Mouse (Mus musculus) lung, postnatal 0 days (tissue): ENCODE data around the gene Cracr2a. TPM values are rescaled to one million over a fixed set of nuclear protein-coding genes. Genes with fewer than 3 reads are reported as not detected.
"Not testable (repeated sequence)": the region's sequence is repeated elsewhere in the genome, so short reads cannot be mapped to it uniquely, and the experiment has no call there.

Source experiments
- ATAC-seq: fragments of 200-750 bp; cut with Nextera tagmentation; 2 replicates; pipeline ENCODE4 v1.8.0; 2017; ENCODE audit warnings: moderate library complexity
- DNase-seq: peaks from one replicate; pipeline ENCODE4 v3.0.0-alpha.2; 2016; ENCODE audit warnings: low spot score
- H3K27ac ChIP-seq: fragments of 300-500 bp; sonication (generic); 2 replicates; pipeline ENCODE4 v1.5.1; 2014; ENCODE audit warnings: antibody characterized with exemption, mild to moderate bottlenecking, low read length, mixed read lengths
- H3K27me3 ChIP-seq: fragments of 300-500 bp; sonication (generic); replicated peaks from 2 replicates; pipeline ENCODE4 v1.6.1; 2014; ENCODE audit warnings: low read length, mixed read lengths; ENCODE audit not compliant: insufficient read depth
- H3K36me3 ChIP-seq: fragments of 300-500 bp; sonication (generic); 2 replicates; pipeline ENCODE4 v1.6.1; 2014; ENCODE audit warnings: low read length, mixed read lengths; ENCODE audit not compliant: insufficient read depth
- H3K4me1 ChIP-seq: fragments of 300-500 bp; sonication (generic); 2 replicates; pipeline ENCODE4 v1.6.1; 2014; ENCODE audit warnings: antibody characterized with exemption, low read depth, low read length, mixed read lengths; ENCODE audit not compliant: insufficient read depth
- H3K4me2 ChIP-seq: fragments of 300-500 bp; sonication (generic); replicated peaks from 2 replicates; pipeline ENCODE4 v1.6.1; 2014; ENCODE audit warnings: low read depth, mild to moderate bottlenecking, low read length, moderate library complexity, mixed read lengths
- H3K4me3 ChIP-seq: fragments of 300-500 bp; sonication (generic); 2 replicates; pipeline ENCODE4 v1.5.1; 2014; ENCODE audit warnings: low read depth, low read length
- H3K9ac ChIP-seq: fragments of 300-500 bp; sonication (generic); replicated peaks from 2 replicates; pipeline ENCODE4 v1.6.1; 2014; ENCODE audit warnings: low read depth, mild to moderate bottlenecking
- H3K9me3 ChIP-seq: fragments of 300-500 bp; sonication (generic); 2 replicates; pipeline ENCODE4 v1.6.1; 2016; ENCODE audit warnings: low read length, mixed read lengths
- CTCF ChIP-seq: IDR thresholded peaks from 2 replicates; pipeline ENCODE4 v1.5.1; 2016; ENCODE audit warnings: antibody characterized with exemption, mild to moderate bottlenecking
- EP300 ChIP-seq: IDR thresholded peaks from 2 replicates; pipeline ENCODE4 v1.6.1; 2016; ENCODE audit warnings: antibody characterized with exemption, mild to moderate bottlenecking, control low read depth
- WGBS: fragments of 180-500 bp; shearing (Covaris S2); extraction: QIAGEN DNeasy Blood & Tissue Kit; methylation state at CpG from one replicate; pipeline ENCODE4 v1.1.7; 2014; 5-methylcytosine and 5-hydroxymethylcytosine counted together
- polyA plus RNA-seq: library from polyadenylated mRNA; unstranded; fragments of >200 nt; fragmentation: Nextera tagmentation; extraction: Ambion mirVana; gene quantifications from 2 replicates; pipeline ENCODE4 v1.2.1, GENCODE M21; 2015

The Cracr2a gene
- polyA plus RNA-seq = 5.4 and 6.5 TPM in 2 replicates

DNA sequence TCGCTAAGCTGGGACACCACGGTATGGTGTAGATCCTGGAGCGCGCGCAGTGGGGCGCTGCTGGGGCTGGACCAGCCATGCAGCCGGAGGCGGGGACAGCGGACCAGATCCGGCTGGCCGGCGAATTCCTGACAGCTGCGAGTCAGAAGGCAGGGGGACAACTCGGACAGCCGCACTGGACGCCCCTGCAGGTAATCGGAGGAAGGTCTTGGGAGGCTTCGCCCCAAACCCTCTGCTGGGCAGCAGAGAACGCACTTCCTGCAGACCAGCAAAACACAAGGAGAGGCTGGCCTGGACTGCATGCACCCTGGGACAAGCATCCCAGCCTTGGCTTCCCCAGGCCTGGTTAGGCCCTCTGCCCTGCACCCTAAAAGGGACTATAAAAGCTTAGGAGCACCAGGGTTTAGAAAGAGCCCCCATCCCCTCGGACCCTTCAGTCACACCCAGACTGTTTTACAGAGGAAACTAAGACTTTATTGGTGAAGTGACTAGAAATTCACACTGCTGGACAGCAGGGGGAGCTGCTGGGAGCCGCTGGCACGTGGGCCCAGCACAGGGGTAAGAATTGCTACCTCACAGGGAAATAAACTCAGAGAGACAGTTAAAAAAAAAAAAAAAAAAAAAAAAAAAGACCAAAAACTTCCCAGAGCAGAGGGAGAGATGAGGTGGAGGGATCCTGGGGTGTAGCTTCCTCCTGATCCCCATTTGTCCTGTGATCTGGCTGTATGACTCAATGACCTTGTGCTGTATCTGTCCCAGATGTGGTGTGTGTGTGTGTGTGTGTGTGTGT lies at the start of gene Cracr2a:
Cracr2a (plus strand) TSS at position 108 of the 790 bp plus-strand sequence.
- H3K27me3 ChIP-seq = no peaks in the 10 kb centered on the region
- WGBS = 0% methylated on average over 22 of the region's 22 CpGs
- H3K4me3 ChIP-seq = peak within 1 kb of the TSS; percentile 53
- ATAC-seq (peak; percentile 94), DNase-seq (peak; percentile 92)
- H3K4me2 ChIP-seq = peak within 1 kb of the TSS; percentile 94
- no peaks in the 10 kb centered on the region for H3K9me3 ChIP-seq
- peak within 1 kb of the TSS; percentile 62 for H3K9ac ChIP-seq
- peaks cover 2% of the 10 kb centered on the region; the same call in 1 of the 2 replicates for H3K4me1 ChIP-seq
- TF ChIP-seq EP300 (no peak), CTCF (peak; percentile 79)
- H3K36me3 ChIP-seq = no peaks in the 10 kb centered on the region
- peak within 1 kb of the TSS; percentile 84 for H3K27ac ChIP-seq

DNA sequence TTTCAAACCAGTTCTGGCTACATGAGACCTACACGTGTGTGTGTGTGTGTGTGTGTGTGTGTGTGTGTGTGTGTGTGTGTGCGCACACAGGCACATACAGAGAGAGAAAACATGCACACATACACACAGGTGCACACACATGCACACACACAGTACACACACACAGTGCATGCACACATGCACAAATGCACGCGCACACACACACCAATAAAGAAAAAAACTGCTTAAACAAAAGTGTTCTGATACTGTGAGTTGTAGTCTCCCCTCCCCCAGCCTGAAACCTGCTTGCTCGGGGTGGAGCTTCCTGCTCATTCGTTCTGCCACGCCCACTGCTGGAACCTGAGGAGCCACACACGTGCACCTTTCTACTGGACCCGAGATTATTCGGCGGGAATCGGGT lies 47.4 kb upstream of the Cracr2a start:
- H3K27me3 ChIP-seq, H3K9me3 ChIP-seq, H3K4me2 ChIP-seq, H3K9ac ChIP-seq, ATAC-seq, H3K27ac ChIP-seq, DNase-seq, H3K4me3 ChIP-seq, H3K36me3 ChIP-seq, H3K4me1 ChIP-seq: not testable (repeated sequence)
- 94% methylated on average over 6 of the region's 12 CpGs for WGBS

DNA sequence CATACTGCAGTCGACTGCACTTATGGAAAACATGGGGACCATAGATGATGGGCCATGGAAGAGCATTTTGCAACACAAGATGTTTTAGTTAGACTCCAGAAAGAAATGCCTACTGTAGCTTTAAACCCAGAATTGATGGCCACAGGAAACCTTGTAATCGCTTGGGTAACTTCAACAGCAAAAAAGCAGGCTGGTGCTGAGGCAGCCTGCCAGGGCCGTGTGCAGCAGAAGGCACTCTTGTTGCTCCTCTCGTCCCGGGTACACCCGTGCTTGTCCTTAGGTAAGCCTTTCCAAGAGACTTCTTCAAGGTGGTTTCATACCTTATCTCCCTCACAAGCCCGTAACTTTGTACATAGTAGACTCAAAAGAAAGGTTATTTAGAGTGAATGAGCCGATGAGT lies 40.0 kb upstream of the Cracr2a start:
- Histone ChIP-seq H3K9ac (no peak overlapping the region), H3K27ac (no peak overlapping the region), H3K36me3 (no peaks in the 10 kb centered on the region), H3K9me3 (no peaks in the 10 kb centered on the region), H3K4me1 (no peaks in the 10 kb centered on the region), H3K27me3 (no peaks in the 10 kb centered on the region), H3K4me3 (no peak overlapping the region), H3K4me2 (no peak overlapping the region)
- DNase-seq (no peak), ATAC-seq (no peak)
- no peak for TF ChIP-seq EP300
- no peak for TF ChIP-seq CTCF
- WGBS = 46% methylated on average over 8 of the region's 8 CpGs

DNA sequence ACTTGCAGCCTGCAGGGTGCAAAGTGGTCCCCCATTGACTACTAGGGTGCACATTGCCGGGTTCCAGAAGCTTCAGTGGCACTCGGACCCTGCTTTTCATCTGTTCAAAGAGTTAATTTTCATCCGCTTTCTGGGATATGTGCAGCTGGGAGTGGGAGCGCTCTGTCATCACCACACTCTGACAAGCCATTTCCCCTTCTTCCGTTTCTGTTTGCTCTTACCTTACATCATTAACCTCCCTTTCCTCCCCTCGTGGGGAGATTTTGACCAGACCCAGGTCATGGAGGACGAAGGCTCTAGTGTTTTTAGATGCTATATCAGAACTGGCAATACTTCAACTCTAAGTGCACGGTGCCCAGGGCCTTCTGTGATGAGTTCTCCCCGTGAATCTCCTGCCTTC lies 38.8 kb upstream of the Cracr2a start:
- Histone ChIP-seq H3K9me3 (no peaks in the 10 kb centered on the region), H3K36me3 (no peaks in the 10 kb centered on the region), H3K27ac (no peak overlapping the region), H3K9ac (no peak overlapping the region), H3K27me3 (no peaks in the 10 kb centered on the region), H3K4me2 (no peak overlapping the region), H3K4me3 (no peak overlapping the region), H3K4me1 (no peaks in the 10 kb centered on the region)
- no peak for DNase-seq
- TF ChIP-seq EP300 (no peak), CTCF (no peak)
- 19% methylated on average over 9 of the region's 9 CpGs for WGBS
- no peak for ATAC-seq

DNA sequence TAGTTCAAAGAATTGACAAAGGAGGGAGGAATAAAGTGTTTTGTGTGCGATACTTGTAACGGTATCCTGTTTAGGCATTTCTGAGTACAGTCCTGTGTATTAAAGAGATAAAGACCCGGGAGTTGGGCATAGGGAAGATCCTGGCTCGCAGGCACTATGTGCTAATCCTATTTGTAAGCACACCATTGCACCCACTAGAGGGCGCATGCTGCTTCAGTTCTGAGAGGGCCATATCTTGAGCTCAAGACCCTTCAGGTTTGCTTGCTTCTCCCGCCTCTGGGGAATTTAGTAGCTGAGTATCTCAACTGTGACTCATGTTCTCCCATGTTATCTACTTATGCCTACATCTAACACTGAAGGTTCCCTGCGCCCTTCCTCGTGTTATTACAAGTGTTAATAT lies 36.7 kb upstream of the Cracr2a start:
- no peak overlapping the region for H3K4me2 ChIP-seq
- no peaks in the 10 kb centered on the region for H3K36me3 ChIP-seq
- DNase-seq (peak; percentile 93), ATAC-seq (peak; percentile 84)
- H3K4me1 ChIP-seq = peaks cover 7% of the 10 kb centered on the region; the same call in 1 of the 2 replicates
- H3K9me3 ChIP-seq = no peaks in the 10 kb centered on the region
- no peaks in the 10 kb centered on the region for H3K27me3 ChIP-seq
- WGBS = 26% methylated on average over 8 of the region's 8 CpGs
- no peak overlapping the region for H3K27ac ChIP-seq
- no peak overlapping the region for H3K9ac ChIP-seq
- TF ChIP-seq EP300 (no peak), CTCF (peak; percentile 91)
- H3K4me3 ChIP-seq = no peak overlapping the region

DNA sequence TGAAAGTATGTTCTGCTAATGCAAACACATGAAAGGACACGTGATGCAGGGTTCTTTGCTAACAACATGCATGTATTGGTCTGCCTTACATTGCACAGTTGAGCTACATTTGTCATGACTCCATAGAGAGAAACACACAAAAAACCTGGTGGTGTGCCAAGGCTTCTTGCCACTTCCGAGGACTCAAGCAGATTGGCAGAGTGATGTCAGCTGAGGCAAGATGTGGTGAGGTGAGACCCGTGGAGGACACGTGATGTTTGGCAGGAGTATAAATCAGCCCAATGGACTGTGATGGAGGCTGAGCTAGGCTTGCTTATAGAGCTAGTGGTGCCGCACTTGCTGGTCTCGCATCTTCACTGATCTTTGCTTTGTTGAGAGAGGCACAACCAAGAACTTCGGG lies 32.5 kb upstream of the Cracr2a start:
- H3K4me1 ChIP-seq = peaks cover 9% of the 10 kb centered on the region; the same call in 1 of the 2 replicates
- H3K4me2 ChIP-seq = no peak overlapping the region
- H3K27me3 ChIP-seq = no peaks in the 10 kb centered on the region
- DNase-seq (no peak), ATAC-seq (no peak)
- no peak overlapping the region for H3K4me3 ChIP-seq
- H3K27ac ChIP-seq = no peak overlapping the region
- 78% methylated on average over 7 of the region's 7 CpGs for WGBS
- H3K9ac ChIP-seq = no peak overlapping the region
- no peaks in the 10 kb centered on the region for H3K36me3 ChIP-seq
- H3K9me3 ChIP-seq = no peaks in the 10 kb centered on the region
- TF ChIP-seq CTCF (no peak), EP300 (no peak)
